Mouse (Mus musculus) activated CD4-positive, CD25-positive, alpha-beta regulatory T cell, adult 4 months (primary cell): ENCODE measurements around the gene Csrp1. TPM values are rescaled to one million over a fixed set of nuclear protein-coding genes. Genes with fewer than 3 reads are reported as not detected.
A peak's percentile ranks its signal among the peaks of the same experiment; 100 is the strongest.

Source experiments
- ATAC-seq: one replicate; pipeline ENCODE4 v1.8.0; 2017
- polyA plus RNA-seq, 2 experiments: library from polyadenylated mRNA; unstranded; fragments of 100-300 nt; shearing (Covaris generic); gene quantifications; one replicate each; pipeline ENCODE4 v1.2.1; 2017

Csrp1 gene
- polyA plus RNA-seq, 2 experiments from 2014 or later: 14.5 to 35.2 TPM

DNA sequence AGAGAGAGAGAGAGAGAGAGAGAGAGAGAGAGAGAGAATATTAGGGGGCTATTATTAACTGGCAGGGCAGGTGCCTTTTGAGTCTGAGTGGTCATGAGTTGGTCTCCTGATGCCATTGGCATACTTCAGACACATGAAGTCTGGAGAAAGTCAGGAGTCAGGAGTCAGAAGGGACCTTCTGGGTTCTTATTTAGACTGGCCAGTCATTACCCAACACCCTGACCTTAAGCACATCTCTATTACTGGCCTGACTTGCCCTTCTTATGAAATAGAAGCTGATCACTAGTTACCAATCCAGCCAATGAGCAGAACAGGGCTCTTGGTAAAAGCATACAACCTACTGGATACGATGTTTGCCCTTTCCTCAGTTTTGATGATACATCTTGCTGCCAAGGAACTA lies 57.2 kb downstream of the Csrp1 start:
- no peak for ATAC-seq

DNA sequence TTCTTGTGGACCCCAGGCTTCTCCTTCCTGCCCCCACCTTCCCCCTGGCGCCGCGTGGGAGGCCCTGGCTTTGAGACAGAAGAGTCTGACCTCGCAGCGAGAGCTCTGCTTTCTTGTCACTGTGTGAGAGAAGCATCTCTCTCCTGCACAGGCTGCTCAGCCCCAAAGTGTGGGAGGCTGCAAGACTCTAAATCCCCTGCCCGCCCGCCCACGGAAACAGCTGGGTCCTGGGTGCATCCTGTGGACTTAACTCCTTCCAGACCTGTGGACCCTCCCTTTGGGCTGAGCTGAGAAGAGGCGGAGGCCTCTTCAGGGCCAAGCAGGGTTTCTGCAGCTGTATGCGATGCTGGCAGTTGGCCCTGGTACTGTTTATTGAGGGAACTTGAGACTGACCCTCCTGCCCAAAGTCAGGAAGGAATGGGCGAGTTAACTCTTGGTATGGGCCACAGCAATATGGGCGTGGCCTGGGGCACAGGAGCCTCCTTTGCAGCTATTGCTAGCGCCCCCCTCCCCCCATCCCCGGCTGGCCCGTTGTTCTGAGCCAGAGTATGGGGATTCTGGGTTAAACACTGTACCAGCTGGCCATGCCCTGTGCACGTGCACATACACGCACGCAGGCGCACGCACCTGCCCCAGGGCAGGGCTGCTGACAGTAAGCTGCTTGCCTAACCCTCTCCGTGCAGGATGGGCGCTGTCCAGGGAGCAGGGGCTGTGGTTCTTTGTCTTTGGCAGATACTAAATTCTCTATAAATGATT lies 59.1 kb downstream of the Csrp1 start, which contains the start of gene Tnni1:
Gene Tnni1, plus strand, starts transcription at position 655 of the 756 bp plus-strand sequence.
- no peak for ATAC-seq

DNA sequence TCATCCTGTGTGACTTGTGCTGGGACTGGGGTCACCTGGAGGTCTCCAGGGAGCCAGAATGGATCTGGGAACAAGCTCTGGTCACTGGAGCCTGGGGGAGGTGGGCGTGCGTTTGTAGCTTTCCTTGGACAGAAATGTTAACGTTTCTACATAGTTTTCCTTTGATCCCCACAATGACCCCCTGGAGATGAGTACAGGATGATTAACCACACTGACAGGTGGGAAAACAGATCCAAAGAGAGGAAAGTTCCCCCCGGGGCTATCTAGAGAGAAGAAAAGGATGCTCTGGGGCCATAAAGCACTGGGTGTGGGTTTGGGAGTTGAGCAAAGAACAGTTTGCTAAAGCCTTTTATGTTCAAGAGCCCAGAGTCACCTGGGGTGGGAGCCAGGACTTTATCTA lies 60.8 kb downstream of the Csrp1 start:
- no peak for ATAC-seq

DNA sequence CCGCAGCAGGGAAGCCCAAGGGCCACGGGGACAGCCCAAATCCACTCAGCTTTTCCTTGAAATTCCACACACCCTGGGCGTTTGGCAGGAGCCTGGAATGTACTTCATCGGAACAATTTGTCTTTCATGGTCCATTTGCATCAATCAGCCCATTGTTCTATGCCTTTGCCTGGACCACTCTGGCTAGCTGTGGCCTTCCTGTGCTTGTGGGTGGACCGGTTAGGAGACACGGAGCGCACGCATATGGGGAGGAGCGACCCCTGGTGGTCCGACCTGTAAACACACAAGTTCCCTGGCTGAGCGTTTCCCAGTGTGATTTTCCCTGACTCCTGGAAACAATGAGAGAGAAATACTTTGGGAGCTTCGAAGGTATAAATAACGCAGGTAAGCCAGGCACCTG lies 61.4 kb downstream of the Csrp1 start:
- peak; percentile 79 for ATAC-seq

DNA sequence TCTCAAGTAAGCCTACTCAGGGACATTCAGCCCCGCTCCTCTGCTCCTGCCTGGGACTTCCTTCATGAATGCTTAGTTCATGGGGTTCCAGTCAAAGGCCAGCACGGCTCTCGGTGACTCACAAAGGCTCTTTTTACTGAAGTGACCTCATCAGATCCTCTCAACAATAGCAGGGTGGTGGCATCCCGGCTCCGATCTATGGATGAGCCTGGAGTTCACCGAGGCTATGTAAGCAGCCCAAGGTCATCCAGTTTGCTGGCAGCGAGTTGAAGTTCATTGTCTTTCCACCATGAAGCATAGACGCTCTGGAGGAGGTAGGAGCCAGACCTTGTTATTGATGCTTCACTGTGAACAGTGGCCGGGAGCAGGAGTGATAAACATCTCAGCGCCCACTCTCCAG lies 63.0 kb downstream of the Csrp1 start:
- ATAC-seq: no peak

DNA sequence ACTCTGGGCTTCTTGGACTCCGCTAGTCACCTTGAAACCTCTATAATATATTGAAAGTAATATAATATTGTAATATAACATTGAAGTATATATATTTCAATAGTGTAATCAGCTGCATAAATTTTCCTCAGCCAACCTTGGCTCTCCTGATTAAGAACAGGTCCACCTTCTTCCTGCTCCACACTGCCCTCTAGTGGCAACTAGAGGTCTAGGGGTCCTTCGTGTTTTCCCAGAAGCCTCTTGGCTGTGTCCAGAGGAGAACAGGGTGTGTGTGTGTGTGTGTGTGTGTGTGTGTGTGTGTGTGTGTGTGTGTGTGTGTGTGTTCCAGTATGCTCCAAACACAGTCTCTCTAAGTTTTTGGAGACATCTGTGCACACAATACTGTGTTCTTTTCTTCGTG lies 67.9 kb downstream of the Csrp1 start:
- ATAC-seq: peak; percentile 71

DNA sequence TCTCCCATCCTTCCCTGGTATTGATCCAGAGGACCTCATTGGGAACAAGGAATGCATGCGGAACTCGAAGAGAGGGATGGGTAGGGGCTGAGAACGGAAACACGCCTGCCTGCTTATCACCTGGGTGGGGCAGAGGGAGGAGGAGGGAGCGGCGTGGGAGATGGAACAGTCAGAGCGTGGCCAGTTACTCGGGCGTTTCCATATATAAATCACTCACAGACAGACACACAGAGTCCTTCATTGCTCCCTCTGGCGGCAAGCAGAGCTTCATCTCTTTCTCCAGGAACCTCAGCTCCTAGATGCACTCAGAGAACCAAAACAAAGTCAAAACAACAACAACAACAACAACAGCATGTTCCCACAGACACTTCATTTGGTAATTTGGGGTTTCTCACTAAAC lies 68.8 kb downstream of the Csrp1 start:
- ATAC-seq: no peak

DNA sequence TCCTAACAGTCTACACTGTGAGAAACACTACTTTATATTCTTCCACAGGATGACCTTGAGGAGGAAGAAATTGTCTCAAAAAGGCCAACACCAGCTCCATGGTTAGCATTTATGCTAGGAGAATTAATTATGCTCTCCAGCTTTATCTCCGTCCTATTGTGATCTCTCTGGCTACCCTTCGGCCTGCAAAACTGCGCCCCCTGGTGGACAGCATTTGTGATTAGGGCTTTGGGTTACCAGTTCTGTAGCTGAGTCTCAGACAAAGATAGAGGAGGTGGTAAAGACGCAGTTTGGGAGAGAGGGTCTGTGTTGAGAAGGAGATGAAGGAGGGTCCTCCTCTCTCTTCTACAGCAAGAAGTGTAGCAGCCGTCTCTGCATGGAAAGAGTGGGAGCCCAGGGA lies 70.0 kb downstream of the Csrp1 start:
- peak; percentile 65 for ATAC-seq

DNA sequence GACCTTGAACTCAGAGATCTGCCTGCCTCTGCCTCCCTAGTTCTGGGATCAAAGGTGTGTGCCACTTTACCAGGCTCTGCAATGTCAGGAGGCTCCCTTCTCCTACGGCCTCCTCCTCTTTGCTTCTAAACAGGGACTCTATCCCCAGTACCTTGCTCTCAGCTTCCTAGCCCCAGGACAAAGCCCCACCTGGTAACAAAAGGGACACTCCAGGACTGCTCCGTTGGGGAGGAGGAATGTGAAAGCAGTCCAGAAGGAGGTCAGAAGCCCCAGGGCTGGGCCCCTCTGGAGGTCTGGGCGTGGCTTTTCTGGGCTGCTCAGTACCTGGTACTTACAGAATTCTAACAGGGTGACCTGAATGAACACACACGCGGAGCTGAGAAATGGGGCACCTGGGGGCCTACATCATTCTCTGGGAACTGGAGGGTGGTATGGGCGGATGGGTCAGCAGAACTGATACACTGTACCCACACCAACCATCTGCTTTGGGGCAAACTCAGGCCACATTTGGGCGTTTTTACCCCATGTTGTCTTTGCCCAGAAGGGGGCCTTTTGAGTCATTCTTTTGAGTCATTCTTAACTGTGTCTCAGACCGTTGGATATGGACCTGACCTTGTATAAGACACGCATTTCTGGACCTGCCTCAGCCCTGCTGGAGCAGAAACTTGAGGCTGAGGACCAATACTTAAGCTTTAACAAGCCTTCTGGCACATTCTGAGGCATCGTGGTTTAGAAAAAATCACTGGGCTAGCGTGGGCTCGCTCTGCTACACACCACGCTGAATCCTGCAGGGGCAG lies 72.5 kb downstream of the Csrp1 start:
- ATAC-seq: no peak

DNA sequence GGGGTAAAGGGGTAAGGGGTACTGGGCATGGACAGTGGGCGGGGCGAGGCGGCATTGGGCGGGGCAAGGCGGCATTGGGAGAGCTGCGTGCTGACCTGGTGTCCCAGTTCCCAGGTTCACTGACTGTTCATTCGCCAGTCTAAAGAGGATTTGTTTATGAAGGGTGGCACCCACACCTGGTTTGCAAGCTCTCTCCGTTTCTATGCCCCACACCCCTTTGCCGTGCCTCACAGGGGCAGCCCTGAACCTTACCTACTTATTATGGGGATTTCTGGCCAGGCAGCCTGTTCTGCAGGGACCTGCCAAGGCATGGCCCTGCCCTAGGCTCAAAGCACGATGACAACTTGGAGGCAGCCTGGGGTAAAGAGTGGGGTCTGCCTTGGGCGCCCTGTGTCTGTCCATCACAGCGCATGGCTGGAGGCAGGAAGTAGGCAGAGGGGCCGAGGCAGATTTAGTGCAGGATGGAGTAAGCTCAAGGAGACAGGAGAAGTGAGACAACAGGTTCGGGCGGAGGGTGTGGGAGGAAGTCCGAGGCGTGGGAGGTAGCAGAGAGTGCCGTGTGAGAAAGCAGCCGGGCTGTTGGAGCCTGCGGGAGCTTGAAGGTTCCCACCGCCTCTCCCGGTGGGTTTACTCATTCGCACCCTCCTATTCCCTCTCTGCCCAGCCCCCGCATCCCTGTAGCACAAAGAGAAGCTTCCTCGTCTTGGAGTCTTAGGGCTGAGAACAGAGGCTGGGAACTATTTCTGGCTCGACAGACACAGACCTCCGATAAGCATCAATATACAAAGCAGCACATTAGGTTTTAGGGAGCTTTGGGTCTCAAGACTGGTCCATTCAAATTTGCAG lies 73.7 kb downstream of the Csrp1 start:
- peak; percentile 60 for ATAC-seq

DNA sequence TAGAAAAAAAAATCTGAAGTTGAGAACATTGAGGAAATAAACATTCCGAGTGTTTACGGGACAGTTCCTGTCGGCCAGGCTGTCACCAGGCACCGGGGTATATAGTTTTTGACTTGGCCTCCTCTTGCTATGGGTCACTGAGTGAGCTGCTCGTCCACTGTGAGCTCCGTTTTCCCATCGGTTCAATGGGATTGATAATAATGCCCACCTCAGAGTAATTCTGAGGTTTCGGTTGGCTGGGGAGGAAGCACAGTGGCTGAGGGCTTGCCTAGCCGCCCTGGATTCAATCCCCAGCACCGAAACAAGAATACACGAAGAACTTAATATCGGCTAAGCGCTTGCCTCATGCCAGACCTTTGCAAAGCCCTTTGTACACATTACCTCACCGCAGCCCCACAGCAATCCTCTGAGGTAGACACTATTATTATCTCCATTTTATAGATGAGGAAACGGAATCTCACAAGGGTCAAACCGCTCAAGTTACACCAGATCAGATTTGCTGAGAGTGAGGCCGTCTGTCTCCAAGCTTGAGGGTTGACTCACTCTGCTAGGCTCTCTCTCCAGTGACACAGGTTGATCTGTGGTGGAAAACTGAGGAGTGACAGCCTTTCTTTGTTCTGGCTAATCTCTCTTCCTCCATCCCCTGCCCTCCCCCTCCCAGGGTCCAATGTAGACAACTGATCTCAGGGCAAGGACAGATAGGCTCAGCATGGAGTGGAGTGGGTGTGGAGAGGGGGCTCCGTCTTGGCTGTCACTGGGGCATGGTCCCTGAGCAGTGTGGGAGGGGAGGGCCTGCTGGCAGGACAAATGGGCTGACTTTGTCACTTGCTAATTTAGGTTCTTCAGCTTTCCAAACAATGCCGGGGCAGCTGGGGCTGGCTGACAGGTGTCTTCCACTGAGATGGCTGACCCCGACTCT lies 74.6 kb downstream of the Csrp1 start:
- no peak for ATAC-seq

DNA sequence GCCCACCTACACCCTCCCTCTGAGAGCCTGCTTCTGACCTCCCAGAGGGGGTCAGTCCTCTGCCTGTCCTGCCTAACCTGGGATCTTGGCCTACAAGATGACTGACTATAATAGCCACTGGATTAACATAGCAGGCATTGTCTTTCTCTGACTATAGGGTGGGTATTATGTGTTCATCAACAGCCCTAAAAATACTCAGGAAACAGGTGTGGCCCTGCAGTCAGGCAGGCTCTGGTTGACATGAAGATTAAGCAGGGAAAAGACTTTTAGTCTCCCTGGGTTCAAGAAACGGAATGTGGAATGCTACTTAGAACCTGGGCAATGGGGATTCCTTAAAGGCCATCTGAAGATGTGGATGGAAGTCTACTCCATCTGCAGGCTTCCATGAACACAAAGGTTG lies 78.6 kb downstream of the Csrp1 start:
- ATAC-seq: no peak

DNA sequence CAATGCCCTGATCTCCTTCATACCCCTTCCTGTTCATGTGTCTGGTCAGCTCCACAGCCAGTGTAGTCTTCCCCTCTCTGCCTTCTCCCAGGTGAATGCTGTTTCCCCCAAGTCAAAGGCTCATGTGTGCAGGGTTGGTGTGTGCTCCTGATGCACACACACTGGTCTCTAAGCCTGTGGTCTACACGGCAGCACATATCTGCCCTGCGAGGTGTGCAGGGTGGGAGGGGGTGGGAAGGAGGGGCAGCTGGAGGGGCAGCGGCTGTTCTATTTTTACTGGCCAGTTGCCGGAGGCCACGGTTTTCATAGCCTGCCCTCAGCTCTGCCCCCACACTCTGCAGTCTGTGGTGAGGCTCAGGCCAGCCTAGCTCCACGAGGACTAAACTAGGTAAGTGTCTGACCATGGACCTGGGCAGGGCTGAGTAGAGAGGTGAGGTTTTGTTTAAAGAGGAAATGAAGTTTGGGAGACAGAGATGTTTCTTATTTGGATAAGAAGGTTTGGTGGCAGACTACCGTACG lies 79.3 kb downstream of the Csrp1 start:
- no peak for ATAC-seq

DNA sequence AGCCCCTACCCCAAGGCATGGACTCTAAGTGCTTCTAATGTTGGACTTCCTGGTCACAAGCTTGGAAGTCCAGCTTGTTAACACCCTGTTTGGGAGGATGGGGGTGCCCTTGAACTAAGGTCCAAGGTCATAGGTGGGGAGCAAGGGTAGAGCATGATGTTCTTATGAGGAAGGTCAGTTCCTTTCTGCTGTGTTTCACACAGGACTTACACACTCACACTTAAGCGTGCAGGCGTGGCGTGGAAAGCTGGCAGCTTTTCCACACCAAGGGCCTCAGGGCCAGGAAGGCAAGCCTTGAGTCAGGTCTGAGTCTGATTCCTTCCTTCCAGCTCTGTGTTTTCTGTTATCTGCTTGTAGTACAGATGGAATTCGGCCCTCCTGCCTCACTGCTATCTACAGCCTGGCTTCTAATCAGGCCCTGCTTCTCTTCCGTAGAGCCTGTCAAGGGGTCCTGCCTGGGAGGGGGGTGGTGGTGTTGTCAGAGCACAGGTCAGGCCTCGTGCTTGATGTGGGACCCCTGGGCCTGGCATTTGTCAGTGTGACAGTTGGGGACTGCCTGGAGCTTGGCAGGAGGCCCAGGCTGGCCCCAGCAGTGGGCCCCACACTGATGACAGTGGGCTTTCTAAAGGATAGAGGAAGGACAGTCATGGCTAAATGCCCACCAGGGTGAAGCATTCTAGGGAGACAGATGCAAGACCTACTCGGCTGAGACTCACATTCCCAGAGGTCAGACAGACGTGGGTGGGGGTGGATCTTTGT lies 80.5 kb downstream of the Csrp1 start:
- ATAC-seq: no peak

Other genes starting within 250 kb of the Csrp1 start
- gene Nav1, start 112.8 kb upstream of the Csrp1 start, polyA plus RNA-seq: under 1 TPM; 0.22 to 0.61 TPM
- gene Phlda3, start 46.1 kb downstream of the Csrp1 start, polyA plus RNA-seq: 1 to 10 TPM; 1.9 to 3.8 TPM
- not detected for gene Tnni1, start 59.4 kb downstream of the Csrp1 start, polyA plus RNA-seq
- 10 to 100 TPM in 1 of 2 experiments, 1 to 10 TPM in 1; 7.8 to 12.4 TPM for gene Lad1, start 98.5 kb downstream of the Csrp1 start, polyA plus RNA-seq
- under 1 TPM; 0.46 to 0.83 TPM for gene Tnnt2, start 116.3 kb downstream of the Csrp1 start, polyA plus RNA-seq
- gene Pkp1, start 199.1 kb downstream of the Csrp1 start, polyA plus RNA-seq: not detected